Mouse (Mus musculus): ENCODE measurements around the gene Gm49318. TPM values are rescaled to one million over a fixed set of nuclear protein-coding genes. Genes with fewer than 3 reads are reported as not detected.
A peak's percentile ranks its signal among the peaks of the same experiment; 100 is the strongest.

The Gm49318 gene
- polyA plus RNA-seq, 1 experiment: not detected

- Histone ChIP-seq H3K36me3 (ENCODE audit: control insufficient read depth, insufficient read depth) (no peaks in the 10 kb centered on the region), H3ac (ENCODE audit: control insufficient read depth, insufficient read length) (no peak overlapping the region), H3K4me3 (no peak overlapping the region), H3K4me2 (ENCODE audit: low read depth) (no peak overlapping the region), H3K27me3 (ENCODE audit: control insufficient read depth, insufficient read depth, insufficient read length) (peaks cover 44% of the 10 kb centered on the region), H3K79me2 (ENCODE audit: control insufficient read depth, insufficient read depth) (no peaks in the 10 kb centered on the region)
- TF ChIP-seq POLR2A (IDR thresholded peaks at IDR 0.05; ENCODE audit: insufficient read length, low read depth) (no peak), POLR2AphosphoS2 (IDR thresholded peaks at IDR 0.05; ENCODE audit: insufficient read length, low read depth) (no peak), MYOD1 (IDR thresholded peaks at IDR 0.05; ENCODE audit: control insufficient read depth in 1 of 3, insufficient read length in 2 of 3, low read depth in 2 of 3) (no peak), TCF3 (IDR thresholded peaks at IDR 0.05; ENCODE audit: insufficient read length, low read depth) (no peak), REST (IDR thresholded peaks at IDR 0.05; ENCODE audit: insufficient read depth, insufficient read length) (no peak)
Measured at GRCm38 (mm10) chr9:22051161-22051957, 19.7 kb downstream of the Gm49318 start.

GRCm38 (mm10) chr9:22050351-22050889 lies 20.6 kb downstream of the Gm49318 start:
- TF ChIP-seq REST (IDR thresholded peaks at IDR 0.05; ENCODE audit: insufficient read depth, insufficient read length) (peak; percentile 60), POLR2A (IDR thresholded peaks at IDR 0.05; ENCODE audit: insufficient read length, low read depth) (no peak), SRF (IDR thresholded peaks at IDR 0.05; ENCODE audit: control insufficient read depth, insufficient read length, low read depth) (no peak), E2F4 (IDR thresholded peaks at IDR 0.05; ENCODE audit: insufficient read depth) (no peak), TCF12 (IDR thresholded peaks at IDR 0.05; ENCODE audit: insufficient read depth, poor library complexity, severe bottlenecking) (no peak)
- H3K4me2 ChIP-seq (ENCODE audit: low read depth): no peak overlapping the region
- no peak overlapping the region for H3ac ChIP-seq (ENCODE audit: control insufficient read depth, insufficient read length)
- H3K4me3 ChIP-seq: no peak overlapping the region
- H3K79me2 ChIP-seq (ENCODE audit: control insufficient read depth, insufficient read depth): no peaks in the 10 kb centered on the region
- peaks cover 44% of the 10 kb centered on the region for H3K27me3 ChIP-seq (ENCODE audit: control insufficient read depth, insufficient read depth, insufficient read length)
- no peaks in the 10 kb centered on the region for H3K36me3 ChIP-seq (ENCODE audit: control insufficient read depth, insufficient read depth)

- H3K4me3 ChIP-seq: no peak overlapping the region
- TF ChIP-seq MAX (IDR thresholded peaks at IDR 0.05; ENCODE audit: low read depth) (no peak), E2F4 (IDR thresholded peaks at IDR 0.05; ENCODE audit: insufficient read depth) (no peak), REST (IDR thresholded peaks at IDR 0.05; ENCODE audit: insufficient read depth, insufficient read length) (no peak), MYOG (IDR thresholded peaks at IDR 0.05; ENCODE audit: control insufficient read depth in 1 of 3, insufficient read depth in 1 of 3, insufficient read length in 2 of 3, low read depth in 2 of 3) (no peak), MYOD1 (IDR thresholded peaks at IDR 0.05; ENCODE audit: control insufficient read depth in 1 of 3, insufficient read length in 2 of 3, low read depth in 2 of 3) (no peak), SRF (IDR thresholded peaks at IDR 0.05; ENCODE audit: control insufficient read depth, insufficient read length, low read depth) (no peak), POLR2A (IDR thresholded peaks at IDR 0.05; ENCODE audit: insufficient read length, low read depth) (no peak), POLR2AphosphoS2 (IDR thresholded peaks at IDR 0.05; ENCODE audit: insufficient read length, low read depth) (no peak), TCF12 (IDR thresholded peaks at IDR 0.05; ENCODE audit: insufficient read depth, poor library complexity, severe bottlenecking) (no peak), TCF3 (IDR thresholded peaks at IDR 0.05; ENCODE audit: insufficient read length, low read depth) (no peak)
Measured at GRCm38 (mm10) chr9:22049721-22050270, 21.3 kb downstream of the Gm49318 start.

GRCm38 (mm10) chr9:22049315-22049714 lies 21.7 kb downstream of the Gm49318 start:
- no peak overlapping the region for H3K4me2 ChIP-seq (ENCODE audit: low read depth)
- no peaks in the 10 kb centered on the region for H3K79me2 ChIP-seq (ENCODE audit: control insufficient read depth, insufficient read depth)
- no peaks in the 10 kb centered on the region for H3K36me3 ChIP-seq (ENCODE audit: control insufficient read depth, insufficient read depth)
- TF ChIP-seq SRF (IDR thresholded peaks at IDR 0.05; ENCODE audit: control insufficient read depth, insufficient read length, low read depth) (no peak), E2F4 (IDR thresholded peaks at IDR 0.05; ENCODE audit: insufficient read depth) (no peak), CEBPB (IDR thresholded peaks at IDR 0.05; ENCODE audit: insufficient read depth, poor library complexity, severe bottlenecking) (no peak), MAX (IDR thresholded peaks at IDR 0.05; ENCODE audit: low read depth) (no peak), USF1 (IDR thresholded peaks at IDR 0.05; ENCODE audit: low read depth) (no peak), REST (IDR thresholded peaks at IDR 0.05; ENCODE audit: insufficient read depth, insufficient read length) (no peak), MYOG (IDR thresholded peaks at IDR 0.05; ENCODE audit: control insufficient read depth in 1 of 3, insufficient read depth in 1 of 3, insufficient read length in 2 of 3, low read depth in 2 of 3) (no peak), MYOD1 (IDR thresholded peaks at IDR 0.05; ENCODE audit: control insufficient read depth in 1 of 3, insufficient read length in 2 of 3, low read depth in 2 of 3) (no peak), TCF12 (IDR thresholded peaks at IDR 0.05; ENCODE audit: insufficient read depth, poor library complexity, severe bottlenecking) (no peak), TCF3 (IDR thresholded peaks at IDR 0.05; ENCODE audit: insufficient read length, low read depth) (no peak), POLR2A (IDR thresholded peaks at IDR 0.05; ENCODE audit: insufficient read length, low read depth) (no peak), POLR2AphosphoS2 (IDR thresholded peaks at IDR 0.05; ENCODE audit: insufficient read length, low read depth) (no peak)
- peaks cover 47% of the 10 kb centered on the region for H3K27me3 ChIP-seq (ENCODE audit: control insufficient read depth, insufficient read depth, insufficient read length)
- no peak overlapping the region for H3ac ChIP-seq (ENCODE audit: control insufficient read depth, insufficient read length)
- no peak overlapping the region for H3K4me3 ChIP-seq

More at GRCm38 (mm10) chr9:22049721-22050270, 21.3 kb downstream of the Gm49318 start:
- no peak overlapping the region for H3K4me2 ChIP-seq (ENCODE audit: low read depth)
- H3K27me3 ChIP-seq (ENCODE audit: control insufficient read depth, insufficient read depth, insufficient read length): peaks cover 44% of the 10 kb centered on the region
- H3K79me2 ChIP-seq (ENCODE audit: control insufficient read depth, insufficient read depth): no peaks in the 10 kb centered on the region
- H3ac ChIP-seq (ENCODE audit: control insufficient read depth, insufficient read length): no peak overlapping the region
- no peaks in the 10 kb centered on the region for H3K36me3 ChIP-seq (ENCODE audit: control insufficient read depth, insufficient read depth)

Data from myocyte (in vitro differentiated cells).